25 mouse cellular contexts compared by ENCODE assay signal in the genomic region with DNA sequence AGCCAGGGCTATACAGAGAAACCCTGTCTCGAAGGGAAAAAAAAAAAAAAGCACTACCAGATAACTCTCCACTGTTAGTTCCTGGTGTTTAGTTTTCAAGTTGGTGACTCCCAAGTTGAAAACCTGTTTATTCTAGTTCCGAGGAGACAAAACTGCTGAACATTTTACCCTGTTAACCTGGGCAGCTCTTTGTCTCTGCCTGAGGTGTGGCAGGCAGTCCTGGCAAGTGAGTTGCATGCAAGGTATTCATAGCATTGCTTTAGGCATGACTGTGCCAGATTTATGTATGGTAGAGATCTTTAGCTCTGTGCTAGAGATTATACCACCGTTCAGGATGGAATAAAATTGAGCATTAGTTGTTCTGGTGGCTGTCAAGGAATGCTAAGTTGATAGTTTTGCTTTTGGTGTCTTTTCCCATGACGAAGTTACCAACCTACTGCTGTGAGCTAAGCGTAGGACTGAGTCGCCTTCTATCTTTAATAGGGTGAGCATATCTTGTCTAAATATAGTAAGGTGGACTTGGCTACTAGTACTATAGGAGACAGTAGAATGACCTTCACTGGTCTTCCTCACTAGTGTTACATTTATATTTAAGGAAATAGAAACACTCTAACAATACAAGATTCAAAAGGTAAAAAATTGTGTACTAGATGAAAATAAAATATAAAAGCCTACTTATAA.
DNase-seq lines count a peak whose midpoint lies in the region; ATAC-seq lines count a peak whose summit lies in the region.
"Had no signal": no experiment of that assay in that cellular context is flagged by ENCODE, and none has a peak within 500 bp of the region (broad histone marks: within the 10 kb centered on the region; RNA-seq: fewer than 3 reads in every experiment).

No protein-coding gene starts in this region.

- peak overlapping the region; percentile 82 for H3K27ac ChIP-seq in heart, embryonic 11.5 days (ENCODE audit: low read depth, low read length)
- peak overlapping the region; percentile 93 for H3K27ac ChIP-seq in heart, embryonic 13.5 days (replicated peaks)
- H3K27ac ChIP-seq: embryonic facial prominence, embryonic 12.5 days; hindbrain, embryonic 12.5 days; kidney, postnatal 0 days; left cerebral cortex, adult 2 months; limb, embryonic 10.5 days; liver, embryonic 15.5 days; lung, embryonic 15.5 days; neural tube, embryonic 15.5 days had no signal

- no peak for ATAC-seq in heart, embryonic 11.5 days (replicated peaks; ENCODE audit: insufficient number of reproducible peaks, low FRiP score, low TSS enrichment)
- ATAC-seq in heart, embryonic 13.5 days (ENCODE audit: extremely low read depth, insufficient number of reproducible peaks, low FRiP score, low TSS enrichment): no peak; the same call in 1 of the 2 replicates
- ATAC-seq in inflammation-experienced regulatory T-cells, adult 6 months: no peak
- ATAC-seq: forebrain, postnatal 0 days; midbrain, embryonic 16.5 days had no signal

- peak; percentile 42 for DNase-seq in gastrocnemius, adult 18-20 months (ENCODE audit: low spot score)
- no peak for DNase-seq in gastrocnemius, postnatal 25 days
- DNase-seq in heart, postnatal 4 days: no peak
- peak; percentile 64 for DNase-seq in skeletal muscle tissue, adult 2 months (ENCODE audit: low read depth, low spot score)
- no peak for DNase-seq in adrenal gland, postnatal 10 days
- DNase-seq: adrenal gland, adult 2 months; cerebellum, adult 2 months; cerebellum, postnatal 25 days; forebrain, postnatal 0 days; kidney, adult 11 months; layer of hippocampus, adult 9-11 months; liver; lung, postnatal 36 days had no signal

- H3K9me3 ChIP-seq in heart, embryonic 11.5 days (replicated peaks; ENCODE audit: control insufficient read depth, low read length): no peaks in the 10 kb centered on the region
- no peaks in the 10 kb centered on the region for H3K9me3 ChIP-seq in heart, embryonic 13.5 days
- H3K9me3 ChIP-seq: embryonic facial prominence, embryonic 12.5 days; hindbrain, embryonic 12.5 days; limb, embryonic 10.5 days; liver, embryonic 15.5 days; lung, embryonic 15.5 days; neural tube, embryonic 15.5 days had no signal

- H3K4me3 ChIP-seq in heart, embryonic 11.5 days (ENCODE audit: low read depth, low read length): no peak overlapping the region
- H3K4me3 ChIP-seq in heart, embryonic 13.5 days: no peak overlapping the region
- H3K4me3 ChIP-seq: embryonic facial prominence, embryonic 12.5 days; hindbrain, embryonic 12.5 days; left cerebral cortex, adult 2 months; limb, embryonic 10.5 days; liver, embryonic 15.5 days; lung, embryonic 15.5 days; neural tube, embryonic 15.5 days had no signal

- 0 out of 2 replicates have a peak overlapping the region, but pooled peaks have one; percentile 39 for H3K9ac ChIP-seq in heart, embryonic 11.5 days (ENCODE audit: low read depth, low read length)
- 0 out of 2 replicates have a peak overlapping the region, but pooled peaks have one; percentile 33 for H3K9ac ChIP-seq in heart, embryonic 13.5 days
- H3K9ac ChIP-seq: embryonic facial prominence, embryonic 12.5 days; forebrain, postnatal 0 days; hindbrain, embryonic 12.5 days; liver, embryonic 15.5 days; lung, embryonic 15.5 days; neural tube, embryonic 15.5 days had no signal

- peaks cover 31% of the 10 kb centered on the region for H3K4me1 ChIP-seq in heart, embryonic 11.5 days (ENCODE audit: control insufficient read depth, insufficient read depth, low read length)
- peaks cover 83% of the 10 kb centered on the region for H3K4me1 ChIP-seq in heart, embryonic 13.5 days
- H3K4me1 ChIP-seq: hindbrain, embryonic 12.5 days; neural tube, embryonic 15.5 days had no signal

- no peaks in the 10 kb centered on the region for H3K27me3 ChIP-seq in heart, embryonic 11.5 days (ENCODE audit: control insufficient read depth, insufficient read depth, low read length)
- H3K27me3 ChIP-seq in heart, embryonic 13.5 days (replicated peaks): no peaks in the 10 kb centered on the region
- H3K27me3 ChIP-seq: embryonic facial prominence, embryonic 12.5 days; hindbrain, embryonic 12.5 days; liver, embryonic 15.5 days; lung, embryonic 15.5 days; neural tube, embryonic 15.5 days had no signal

- WGBS in heart, embryonic 11.5 days (ENCODE audit: insufficient replicate concordance): 63% methylated on average over 6 of the region's 6 CpGs
- WGBS in heart, embryonic 13.5 days: 43% methylated on average over 6 of the region's 6 CpGs

- H3K4me2 ChIP-seq in heart, embryonic 11.5 days: peak overlapping the region; percentile 19; the same call in 1 of the 2 replicates
- H3K4me2 ChIP-seq in heart, embryonic 13.5 days: peak overlapping the region; percentile 49
- H3K4me2 ChIP-seq: embryonic facial prominence, embryonic 12.5 days; hindbrain, embryonic 12.5 days; liver, embryonic 15.5 days; lung, embryonic 15.5 days; neural tube, embryonic 15.5 days had no signal

- no peaks in the 10 kb centered on the region for H3K36me3 ChIP-seq in heart, embryonic 11.5 days (ENCODE audit: control insufficient read depth, insufficient read depth, low read length)
- H3K36me3 ChIP-seq in heart, embryonic 13.5 days: no peaks in the 10 kb centered on the region
- H3K36me3 ChIP-seq: embryonic facial prominence, embryonic 12.5 days; hindbrain, embryonic 12.5 days; limb, embryonic 10.5 days; liver, embryonic 15.5 days; lung, embryonic 15.5 days; neural tube, embryonic 15.5 days had no signal

Comparison
In these comparisons a context has a peak if more than half of its experiments do, and no peak if none do; other contexts are left out.
1. DNase-seq: peak in gastrocnemius, adult 18-20 months (single experiment) and skeletal muscle tissue, adult 2 months (single experiment); none in gastrocnemius, postnatal 25 days (single experiment), heart, postnatal 4 days (single experiment) and adrenal gland, postnatal 10 days (single experiment).